Mouse (Mus musculus) midbrain, postnatal 0 days (tissue): ENCODE results near the gene Mbnl2. TPM values are rescaled to one million over a fixed set of nuclear protein-coding genes. Genes with fewer than 3 reads are reported as not detected.

Experiments
- ATAC-seq: fragments of 200-750 bp; cut with Nextera tagmentation; 2 replicates; pipeline ENCODE4 v1.8.0; 2017; ENCODE audit warnings: moderate number of reproducible peaks, mild to moderate bottlenecking, moderate TSS enrichment, moderate library complexity; ENCODE audit not compliant: low FRiP score
- DNase-seq: peaks from one replicate; pipeline ENCODE4 v3.0.0-alpha.2; 2015; ENCODE audit warnings: low spot score
- H3K27ac ChIP-seq: fragments of 300-500 bp; sonication (generic); 2 replicates; pipeline ENCODE4 v1.5.1; 2014; ENCODE audit warnings: low read depth, mild to moderate bottlenecking, low read length, mixed read lengths
- H3K27me3 ChIP-seq: fragments of 300-500 bp; sonication (generic); 2 replicates; pipeline ENCODE4 v1.6.1; 2014; ENCODE audit warnings: low read length, control low read depth, mixed read lengths; ENCODE audit not compliant: insufficient read depth
- H3K36me3 ChIP-seq: fragments of 300-500 bp; sonication (generic); 2 replicates; pipeline ENCODE4 v1.6.1; 2014; ENCODE audit warnings: low read length, control low read depth, mixed read lengths; ENCODE audit not compliant: insufficient read depth
- H3K4me1 ChIP-seq: fragments of 300-500 bp; sonication (generic); 2 replicates; pipeline ENCODE4 v1.6.1; 2014; ENCODE audit warnings: mild to moderate bottlenecking, control low read depth, antibody characterized with exemption, low read length, mixed read lengths; ENCODE audit not compliant: insufficient read depth
- H3K4me2 ChIP-seq: fragments of 300-500 bp; sonication (generic); 2 replicates; pipeline ENCODE4 v1.6.1; 2014; ENCODE audit warnings: low read depth, mild to moderate bottlenecking, low read length, mixed read lengths; ENCODE audit not compliant: poor library complexity, severe bottlenecking
- H3K4me3 ChIP-seq: fragments of 300-500 bp; sonication (generic); 2 replicates; pipeline ENCODE4 v1.5.1; 2014; ENCODE audit warnings: low read depth, mild to moderate bottlenecking, low read length, moderate library complexity
- H3K9ac ChIP-seq: fragments of 300-500 bp; sonication (generic); replicated peaks from 2 replicates; pipeline ENCODE4 v1.6.1; 2014; ENCODE audit warnings: mild to moderate bottlenecking, low read length, moderate library complexity, mixed read lengths; ENCODE audit not compliant: poor library complexity, severe bottlenecking
- H3K9me3 ChIP-seq: fragments of 300-500 bp; sonication (generic); 2 replicates; pipeline ENCODE4 v1.6.1; 2016; ENCODE audit warnings: low read length, control low read depth
- CTCF ChIP-seq: IDR thresholded peaks from 2 replicates; pipeline ENCODE4 v1.5.1; 2016; ENCODE audit warnings: antibody characterized with exemption, mild to moderate bottlenecking
- WGBS: fragments of 180-500 bp; shearing (Covaris S2); extraction: QIAGEN DNeasy Blood & Tissue Kit; methylation state at CpG from one replicate; pipeline ENCODE4 v1.1.7; 2014; 5-methylcytosine and 5-hydroxymethylcytosine counted together
- polyA plus RNA-seq: library from polyadenylated mRNA; unstranded; fragments of >200 nt; fragmentation: Nextera tagmentation; extraction: Ambion mirVana; gene quantifications from 2 replicates; pipeline ENCODE4 v1.2.1, GENCODE M21; 2015
- total RNA-seq: library from RNA; depleted of rRNA; stranded (reverse); fragments of >200 nt; gene quantifications from 2 replicates; pipeline ENCODE4 v1.2.3, GENCODE M21; 2014

Gene Mbnl2
- total and polyA plus RNA-seq, 2 experiments from 2014 or later = 19.5 to 41.4 TPM

GRCm38 (mm10) chr14:120307356-120307755 lies 31.9 kb downstream of the Mbnl2 start:
- ATAC-seq (no peak), DNase-seq (no peak)
- Histone ChIP-seq H3K27me3 (no peaks in the 10 kb centered on the region), H3K9ac (no peak overlapping the region), H3K4me3 (no peak overlapping the region), H3K36me3 (no peaks in the 10 kb centered on the region), H3K9me3 (no peaks in the 10 kb centered on the region), H3K4me1 (peaks cover 7% of the 10 kb centered on the region), H3K27ac (no peak overlapping the region), H3K4me2 (no peak overlapping the region)
- no peak for TF ChIP-seq CTCF
- WGBS = 66% methylated on average over 3 of the region's 3 CpGs

DNA sequence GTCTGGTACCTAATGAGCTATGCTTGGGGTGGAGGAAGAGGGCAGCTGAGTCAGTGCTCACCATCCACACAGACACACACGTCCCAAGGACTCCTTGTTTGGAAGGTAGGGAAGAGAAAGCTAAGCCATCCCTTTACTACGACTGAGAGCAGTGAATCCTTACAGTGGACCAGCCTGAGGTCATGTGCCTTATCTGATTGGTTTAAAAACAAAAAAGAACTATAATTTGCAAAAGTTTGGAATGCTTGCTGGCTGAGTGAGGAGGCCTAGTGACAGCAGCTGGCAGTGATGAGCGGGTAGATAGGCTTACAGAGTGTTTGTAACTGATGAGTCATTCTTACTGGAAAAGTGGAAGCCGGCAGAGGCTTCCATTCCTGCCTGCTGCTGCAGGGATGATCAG lies 32.5 kb downstream of the Mbnl2 start:
- no peak for TF ChIP-seq CTCF
- H3K9ac ChIP-seq = no peak overlapping the region
- H3K4me2 ChIP-seq = no peak overlapping the region
- H3K27ac ChIP-seq = no peak overlapping the region
- H3K4me1 ChIP-seq = peaks cover 7% of the 10 kb centered on the region
- 71% methylated on average over 4 of the region's 4 CpGs for WGBS
- no peaks in the 10 kb centered on the region for H3K9me3 ChIP-seq
- ATAC-seq (no peak), DNase-seq (no peak)
- H3K36me3 ChIP-seq = no peaks in the 10 kb centered on the region
- no peaks in the 10 kb centered on the region for H3K27me3 ChIP-seq
- no peak overlapping the region for H3K4me3 ChIP-seq

DNA sequence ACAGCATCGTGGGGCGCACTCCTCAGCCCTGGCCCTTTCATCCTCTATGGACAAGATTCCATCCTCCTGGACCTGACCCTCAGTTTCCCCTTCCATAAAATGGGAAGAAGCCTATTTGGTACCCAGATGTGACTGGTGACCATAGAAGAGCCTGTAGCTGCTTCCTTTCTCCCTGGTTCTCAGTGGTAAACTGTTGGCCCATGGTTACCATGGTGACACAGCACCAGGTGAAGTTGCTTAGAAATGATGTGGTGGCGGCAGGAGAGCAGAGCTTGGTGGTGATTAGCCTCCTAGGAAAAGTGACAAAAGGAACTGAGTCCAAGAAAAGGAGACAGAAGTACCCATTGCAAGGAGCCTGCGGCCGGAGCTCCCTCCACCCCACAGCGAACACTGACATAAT lies 34.2 kb downstream of the Mbnl2 start:
- Histone ChIP-seq H3K4me1 (peaks cover 4% of the 10 kb centered on the region; the same call in 1 of the 2 replicates), H3K27ac (no peak overlapping the region), H3K4me2 (no peak overlapping the region), H3K4me3 (no peak overlapping the region), H3K27me3 (no peaks in the 10 kb centered on the region), H3K9ac (no peak overlapping the region), H3K36me3 (no peaks in the 10 kb centered on the region), H3K9me3 (no peaks in the 10 kb centered on the region)
- 78% methylated on average over 6 of the region's 6 CpGs for WGBS
- no peak for TF ChIP-seq CTCF
- ATAC-seq (no peak), DNase-seq (no peak)

DNA sequence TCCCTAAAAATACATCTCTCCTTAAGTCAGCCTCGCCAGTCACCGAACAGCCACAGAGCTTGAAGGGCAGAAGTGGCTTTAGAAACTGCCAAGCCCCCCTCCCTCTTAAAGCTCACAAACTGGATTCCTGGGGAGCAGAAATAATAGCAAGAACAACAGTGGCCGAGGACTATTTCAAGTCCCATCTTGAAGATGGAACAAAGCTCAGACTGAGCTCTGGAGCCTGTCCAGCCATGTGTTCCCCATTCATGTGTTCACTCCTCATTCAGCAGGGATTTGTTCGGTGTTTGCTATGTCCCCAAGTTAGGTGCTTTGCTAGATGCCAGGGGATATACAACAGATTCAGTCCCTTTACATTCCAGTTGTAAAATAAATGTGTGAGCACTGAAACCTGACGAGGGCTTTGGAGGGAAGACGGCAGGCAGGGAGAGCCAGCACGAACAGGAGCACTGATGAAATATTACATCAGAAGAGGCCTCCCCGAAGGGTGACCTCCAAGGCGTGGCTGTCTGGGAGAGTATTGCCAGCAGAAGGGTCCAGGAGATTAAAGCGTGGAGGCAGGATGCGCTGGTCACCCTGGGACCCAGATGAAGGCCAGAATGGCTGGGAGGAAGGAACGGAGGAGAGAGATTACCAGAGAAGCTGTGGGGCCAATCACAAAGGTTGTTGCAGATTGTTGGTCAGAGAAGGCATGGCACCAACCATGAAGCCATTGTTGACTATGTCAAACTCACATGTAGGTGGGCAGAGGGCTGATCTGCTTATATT lies 36.0 kb downstream of the Mbnl2 start:
- DNase-seq = peak; percentile 23
- no peak overlapping the region for H3K4me3 ChIP-seq
- H3K27ac ChIP-seq = 0 out of 2 replicates have a peak overlapping the region, but pooled peaks have one; percentile 34
- H3K36me3 ChIP-seq = no peaks in the 10 kb centered on the region
- H3K27me3 ChIP-seq = no peaks in the 10 kb centered on the region
- no peaks in the 10 kb centered on the region for H3K9me3 ChIP-seq
- no peak for TF ChIP-seq CTCF
- no peak overlapping the region for H3K4me2 ChIP-seq
- no peak for ATAC-seq
- no peak overlapping the region for H3K9ac ChIP-seq
- H3K4me1 ChIP-seq = peaks cover 4% of the 10 kb centered on the region; the same call in 1 of the 2 replicates
- WGBS = 41% methylated on average over 12 of the region's 12 CpGs

DNA sequence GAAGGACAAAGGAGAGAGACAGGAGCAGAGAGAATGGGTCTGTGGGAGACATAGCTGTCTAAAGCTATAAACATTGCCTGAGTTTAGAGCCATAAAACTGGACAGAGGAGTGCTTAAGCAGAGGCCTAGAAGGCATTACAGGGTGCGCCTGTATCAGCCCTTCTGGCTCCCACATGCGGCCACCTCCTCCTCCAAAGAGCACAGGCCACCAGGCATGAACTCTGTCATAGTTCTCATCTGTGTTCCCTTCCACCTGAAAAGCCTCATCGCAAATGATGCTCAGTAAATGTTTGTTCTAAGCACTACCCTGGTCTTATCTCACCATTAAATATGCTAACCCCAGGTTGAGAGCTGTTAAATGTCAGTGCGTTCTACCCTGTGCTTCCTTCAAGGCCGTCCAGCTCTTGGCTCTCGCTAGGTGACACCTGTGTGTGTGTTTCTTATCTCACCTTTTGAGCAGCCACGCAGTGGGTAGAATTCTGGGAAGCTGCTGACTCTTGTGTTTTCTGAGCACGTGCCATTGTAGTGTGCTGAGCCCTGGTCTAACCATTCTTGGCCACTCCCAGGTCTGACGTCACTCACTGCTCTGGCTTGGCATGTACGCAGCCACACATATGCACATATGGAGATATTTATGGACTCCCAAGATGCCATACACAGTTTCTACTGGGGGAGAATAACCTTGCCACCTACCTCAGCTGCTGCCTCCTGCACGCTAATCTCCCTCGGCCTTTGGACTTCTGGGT lies 37.4 kb downstream of the Mbnl2 start:
- peaks cover 4% of the 10 kb centered on the region; the same call in 1 of the 2 replicates for H3K4me1 ChIP-seq
- no peaks in the 10 kb centered on the region for H3K27me3 ChIP-seq
- H3K27ac ChIP-seq = no peak overlapping the region
- H3K4me2 ChIP-seq = no peak overlapping the region
- ATAC-seq = no peak
- no peak overlapping the region for H3K9ac ChIP-seq
- DNase-seq = no peak
- WGBS = 92% methylated on average over 12 of the region's 12 CpGs
- TF ChIP-seq CTCF = no peak
- no peaks in the 10 kb centered on the region for H3K9me3 ChIP-seq
- H3K4me3 ChIP-seq = no peak overlapping the region
- no peaks in the 10 kb centered on the region for H3K36me3 ChIP-seq

DNA sequence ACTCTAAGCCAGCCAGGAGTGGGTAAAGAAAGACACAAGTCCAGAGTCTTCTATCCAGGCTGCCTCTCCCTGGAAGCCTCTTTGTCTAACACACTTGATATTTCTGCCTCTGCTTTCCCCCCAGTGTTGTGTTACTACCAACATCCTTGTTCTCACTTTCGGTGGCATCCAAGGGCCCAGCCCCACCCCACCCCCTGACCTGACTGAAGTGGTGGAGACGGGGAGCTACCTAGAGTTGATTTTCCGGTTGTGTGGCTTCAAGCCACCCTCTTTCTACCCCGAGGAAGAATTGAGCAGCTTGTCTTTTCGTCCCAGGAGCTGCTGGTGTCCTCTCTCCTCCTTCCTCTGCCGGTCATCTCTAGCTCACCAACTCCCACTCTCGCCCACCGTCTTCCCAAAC lies 38.0 kb downstream of the Mbnl2 start:
- TF ChIP-seq CTCF = no peak
- Histone ChIP-seq H3K9me3 (no peaks in the 10 kb centered on the region), H3K27me3 (no peaks in the 10 kb centered on the region), H3K4me3 (no peak overlapping the region), H3K27ac (no peak overlapping the region), H3K9ac (no peak overlapping the region), H3K4me2 (no peak overlapping the region), H3K4me1 (peaks cover 6% of the 10 kb centered on the region; the same call in 1 of the 2 replicates), H3K36me3 (no peaks in the 10 kb centered on the region)
- DNase-seq = no peak
- ATAC-seq = no peak
- 97% methylated on average over 8 of the region's 8 CpGs for WGBS
